Mouse (Mus musculus): ENCODE measurements around the gene Nudt21. TPM values are rescaled to one million over a fixed set of nuclear protein-coding genes. Genes with fewer than 3 reads are reported as not detected.
A peak's percentile ranks its signal among the peaks of the same experiment; 100 is the strongest.
"Not testable (repeated sequence)": the region's sequence is repeated elsewhere in the genome, so short reads cannot be mapped to it uniquely, and the experiment has no call there.

Gene Nudt21
- 96.6 and 98.6 TPM in 2 replicates for polyA plus RNA-seq (2015; fragmentation: Nextera tagmentation; extraction: Ambion mirVana)

GRCm38 (mm10) chr8:94036944-94037524 is at the start of gene Nudt21, which contains the start of gene Ogfod1:
Gene Nudt21, minus strand, starts transcription at chr8:94037031.
Gene Ogfod1, plus strand, starts transcription at chr8:94037198.
- peak within 1 kb of the TSS; percentile 81 for H3K27ac ChIP-seq (replicated peaks)

GRCm38 (mm10) chr8:94076461-94077192 is 39.8 kb upstream of the Nudt21 start:
- no peaks in the 10 kb centered on the region for H3K9me3 ChIP-seq
- WGBS: 72% methylated on average over 12 of the region's 12 CpGs
- H3K4me2 ChIP-seq: no peak overlapping the region
- H3K27ac ChIP-seq (replicated peaks): no peak overlapping the region
- H3K4me3 ChIP-seq: no peak overlapping the region
- H3K36me3 ChIP-seq: peaks cover 68% of the 10 kb centered on the region
- no peaks in the 10 kb centered on the region for H3K27me3 ChIP-seq
- no peak for ATAC-seq (ENCODE audit: low read depth)
- H3K9ac ChIP-seq: no peak overlapping the region
- H3K4me1 ChIP-seq (replicated peaks): no peaks in the 10 kb centered on the region

More at GRCm38 (mm10) chr8:94036944-94037524, at the start of gene Nudt21, which contains the start of gene Ogfod1:
- Histone ChIP-seq H3K9me3 (no peaks in the 10 kb centered on the region), H3K4me3 (peak within 1 kb of the TSS; percentile 70), H3K4me1 (replicated peaks) (peaks cover 37% of the 10 kb centered on the region), H3K36me3 (peaks cover 13% of the 10 kb centered on the region), H3K4me2 (peak within 1 kb of the TSS; percentile 88), H3K9ac (peak within 1 kb of the TSS; percentile 79), H3K27me3 (no peaks in the 10 kb centered on the region)
- peak; percentile 99 for ATAC-seq (ENCODE audit: low read depth)
- WGBS: under 1% methylated on average over 41 of the region's 41 CpGs

- whole genome bisulfite sequencing: 90% methylated on average over 7 of the region's 7 CpGs
- Histone ChIP-seq H3K27me3 (no peaks in the 10 kb centered on the region), H3K27ac (replicated peaks) (no peak overlapping the region), H3K4me2 (no peak overlapping the region), H3K4me1 (replicated peaks) (peaks cover 7% of the 10 kb centered on the region; the same call in 1 of the 2 replicates), H3K36me3 (peaks cover 55% of the 10 kb centered on the region), H3K9me3 (no peaks in the 10 kb centered on the region), H3K4me3 (no peak overlapping the region), H3K9ac (no peak overlapping the region)
- no peak for ATAC-seq (ENCODE audit: low read depth)
Observed at GRCm38 (mm10) chr8:94068793-94069192, 32.0 kb upstream of the Nudt21 start.

- Histone ChIP-seq H3K4me3 (no peak overlapping the region), H3K9me3 (no peaks in the 10 kb centered on the region), H3K4me1 (replicated peaks) (peaks cover 7% of the 10 kb centered on the region; the same call in 1 of the 2 replicates), H3K4me2 (no peak overlapping the region), H3K9ac (no peak overlapping the region), H3K27me3 (no peaks in the 10 kb centered on the region), H3K36me3 (peaks cover 69% of the 10 kb centered on the region), H3K27ac (replicated peaks) (no peak overlapping the region)
- 31% methylated on average over 11 of the region's 11 CpGs for WGBS
- ATAC-seq (ENCODE audit: low read depth): peak; percentile 84
Observed at GRCm38 (mm10) chr8:94066121-94066863, 29.5 kb upstream of the Nudt21 start.

GRCm38 (mm10) chr8:94057157-94057854 is 20.5 kb upstream of the Nudt21 start:
- H3K9ac ChIP-seq: no peak overlapping the region
- peaks cover 80% of the 10 kb centered on the region for H3K36me3 ChIP-seq
- no peak overlapping the region for H3K27ac ChIP-seq (replicated peaks)
- no peaks in the 10 kb centered on the region for H3K4me1 ChIP-seq (replicated peaks)
- H3K4me3 ChIP-seq: no peak overlapping the region
- no peak for ATAC-seq (ENCODE audit: low read depth)
- H3K4me2 ChIP-seq: no peak overlapping the region
- no peaks in the 10 kb centered on the region for H3K27me3 ChIP-seq
- 74% methylated on average over 6 of the region's 6 CpGs for WGBS
- H3K9me3 ChIP-seq: no peaks in the 10 kb centered on the region

GRCm38 (mm10) chr8:94052696-94053095 is 15.9 kb upstream of the Nudt21 start:
- Histone ChIP-seq H3K9ac (no peak overlapping the region), H3K4me2 (no peak overlapping the region), H3K9me3 (no peaks in the 10 kb centered on the region), H3K27ac (replicated peaks) (no peak overlapping the region), H3K4me3 (no peak overlapping the region), H3K36me3 (peaks cover 67% of the 10 kb centered on the region), H3K27me3 (no peaks in the 10 kb centered on the region), H3K4me1 (replicated peaks) (no peaks in the 10 kb centered on the region)
- 93% methylated on average over 12 of the region's 12 CpGs for WGBS
- ATAC-seq (ENCODE audit: low read depth): no peak

- no peak for ATAC-seq (ENCODE audit: low read depth)
- no peaks in the 10 kb centered on the region for H3K4me1 ChIP-seq (replicated peaks)
- no peaks in the 10 kb centered on the region for H3K9me3 ChIP-seq
- WGBS: 85% methylated on average over 2 of the region's 2 CpGs
- H3K27ac ChIP-seq (replicated peaks): no peak overlapping the region
- H3K9ac ChIP-seq: no peak overlapping the region
- H3K4me2 ChIP-seq: no peak overlapping the region
- H3K27me3 ChIP-seq: no peaks in the 10 kb centered on the region
- H3K36me3 ChIP-seq: peaks cover 41% of the 10 kb centered on the region
- no peak overlapping the region for H3K4me3 ChIP-seq
Observed at GRCm38 (mm10) chr8:94047845-94048244, 11.0 kb upstream of the Nudt21 start.

GRCm38 (mm10) chr8:94037806-94038205 is 975 bp upstream of the Nudt21 start:
- Histone ChIP-seq H3K27me3 (no peaks in the 10 kb centered on the region), H3K4me3 (peak overlapping the region; percentile 70), H3K9ac (peak overlapping the region; percentile 75), H3K27ac (replicated peaks) (no peak overlapping the region; the same call in 1 of the 2 replicates), H3K36me3 (peaks cover 13% of the 10 kb centered on the region), H3K4me2 (peak overlapping the region; percentile 83), H3K4me1 (replicated peaks) (peaks cover 37% of the 10 kb centered on the region), H3K9me3 (no peaks in the 10 kb centered on the region)
- WGBS: 10% methylated on average over 15 of the region's 15 CpGs
- no peak for ATAC-seq (ENCODE audit: low read depth)

GRCm38 (mm10) chr8:94036541-94036940 is 290 bp downstream of the Nudt21 start:
- Histone ChIP-seq H3K4me3 (peak overlapping the region; percentile 70), H3K36me3 (peaks cover 15% of the 10 kb centered on the region), H3K9ac (peak overlapping the region; percentile 79), H3K27ac (replicated peaks) (peak overlapping the region; percentile 81), H3K4me1 (replicated peaks) (peaks cover 37% of the 10 kb centered on the region), H3K4me2 (peak overlapping the region; percentile 88)
- 0% methylated on average over 27 of the region's 32 CpGs for WGBS
- H3K27me3 ChIP-seq, H3K9me3 ChIP-seq: not testable (repeated sequence)
- peak; percentile 95 for ATAC-seq (ENCODE audit: low read depth)

- no peaks in the 10 kb centered on the region for H3K27me3 ChIP-seq
- H3K9me3 ChIP-seq: no peaks in the 10 kb centered on the region
- 71% methylated on average over 5 of the region's 5 CpGs for WGBS
- peaks cover 37% of the 10 kb centered on the region for H3K4me1 ChIP-seq (replicated peaks)
- H3K27ac ChIP-seq (replicated peaks): no peak overlapping the region
- ATAC-seq (ENCODE audit: low read depth): no peak
- H3K4me2 ChIP-seq: peak overlapping the region; percentile 88
- H3K9ac ChIP-seq: peak overlapping the region; percentile 59
- peaks cover 26% of the 10 kb centered on the region for H3K36me3 ChIP-seq
- H3K4me3 ChIP-seq: peak overlapping the region; percentile 70
Observed at GRCm38 (mm10) chr8:94035200-94035599, 1.6 kb downstream of the Nudt21 start.

GRCm38 (mm10) chr8:94033601-94034000 is 3.2 kb downstream of the Nudt21 start:
- 64% methylated on average over 3 of the region's 3 CpGs for WGBS
- H3K4me1 ChIP-seq (replicated peaks): peaks cover 37% of the 10 kb centered on the region
- H3K9ac ChIP-seq: no peak overlapping the region
- no peak overlapping the region for H3K4me3 ChIP-seq
- peaks cover 29% of the 10 kb centered on the region for H3K36me3 ChIP-seq
- H3K27me3 ChIP-seq: no peaks in the 10 kb centered on the region
- no peak overlapping the region for H3K27ac ChIP-seq (replicated peaks)
- no peaks in the 10 kb centered on the region for H3K9me3 ChIP-seq
- no peak for ATAC-seq (ENCODE audit: low read depth)
- H3K4me2 ChIP-seq: no peak overlapping the region
